Mouse (Mus musculus) kidney, embryonic 16.5 days (tissue): ENCODE data around the gene Togaram1. TPM values are rescaled to one million over a fixed set of nuclear protein-coding genes. Genes with fewer than 3 reads are reported as not detected.

Experiments
- ATAC-seq: fragments of 200-750 bp; cut with Nextera tagmentation; 2 replicates; pipeline ENCODE4 v1.8.0; 2017; ENCODE audit warnings: moderate TSS enrichment; ENCODE audit not compliant: low FRiP score, low TSS enrichment
- H3K27ac ChIP-seq: fragments of 300-500 bp; sonication (generic); 2 replicates; pipeline ENCODE4 v1.5.1; 2014; ENCODE audit warnings: low read length
- H3K27me3 ChIP-seq: fragments of 300-500 bp; sonication (generic); 2 replicates; pipeline ENCODE4 v1.6.1; 2014; ENCODE audit warnings: low read length, control low read depth, mixed read lengths; ENCODE audit not compliant: insufficient read depth
- H3K36me3 ChIP-seq: fragments of 300-500 bp; sonication (generic); 2 replicates; pipeline ENCODE4 v1.6.1; 2014; ENCODE audit warnings: low read length, control low read depth, mixed read lengths; ENCODE audit not compliant: insufficient read depth
- H3K4me1 ChIP-seq: fragments of 300-500 bp; sonication (generic); 2 replicates; pipeline ENCODE4 v1.6.1; 2014; ENCODE audit warnings: low read length, control low read depth, mixed read lengths; ENCODE audit not compliant: insufficient read depth
- H3K4me2 ChIP-seq: fragments of 300-500 bp; sonication (generic); replicated peaks from 2 replicates; pipeline ENCODE4 v1.6.1; 2014; ENCODE audit warnings: low read depth, low read length
- H3K4me3 ChIP-seq: fragments of 300-500 bp; sonication (generic); 2 replicates; pipeline ENCODE4 v1.5.1; 2014; ENCODE audit warnings: mild to moderate bottlenecking, low read length
- H3K9ac ChIP-seq: fragments of 300-500 bp; sonication (generic); replicated peaks from 2 replicates; pipeline ENCODE4 v1.6.1; 2014; ENCODE audit warnings: low read length
- H3K9me3 ChIP-seq: fragments of 300-500 bp; sonication (generic); 2 replicates; pipeline ENCODE4 v1.6.1; 2016; ENCODE audit warnings: low read length, control low read depth
- WGBS: fragments of 180-500 bp; shearing (Covaris S2); extraction: QIAGEN DNeasy Blood & Tissue Kit; methylation state at CpG from one replicate; pipeline ENCODE4 v1.1.7; 2014; 5-methylcytosine and 5-hydroxymethylcytosine counted together
- polyA plus RNA-seq: library from polyadenylated mRNA; unstranded; fragments of >200 nt; fragmentation: Nextera tagmentation; extraction: Ambion mirVana; gene quantifications from 2 replicates; pipeline ENCODE4 v1.2.1, GENCODE M21; 2015

Togaram1 gene
- polyA plus RNA-seq, 1 experiment from 2014 or later = 28.7 TPM

DNA sequence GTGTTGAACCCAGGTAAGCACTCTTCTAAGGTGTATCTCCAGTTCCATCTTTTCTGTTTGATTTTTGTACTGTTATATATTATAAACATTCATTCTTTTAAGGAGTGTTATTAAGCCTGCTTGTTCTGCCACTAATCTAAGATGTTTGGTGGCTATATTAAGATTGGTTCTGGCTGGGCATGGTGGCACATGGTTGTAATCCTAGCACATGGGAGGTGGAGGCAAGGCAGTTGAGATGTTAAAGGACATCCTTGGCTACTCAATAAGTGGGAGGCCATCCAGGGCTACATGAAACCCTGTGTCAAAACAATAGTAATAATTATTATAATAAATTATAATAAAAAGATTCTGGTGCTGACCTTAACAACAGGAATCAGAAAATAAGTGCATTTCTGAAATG is 5.8 kb downstream of the Togaram1 start:
- Histone ChIP-seq H3K4me3 (no peak overlapping the region), H3K4me1 (peaks cover 34% of the 10 kb centered on the region), H3K36me3 (no peaks in the 10 kb centered on the region), H3K4me2 (0 out of 2 replicates have a peak overlapping the region, but pooled peaks have one; percentile 21), H3K27ac (no peak overlapping the region), H3K9ac (no peak overlapping the region), H3K9me3 (no peaks in the 10 kb centered on the region), H3K27me3 (no peaks in the 10 kb centered on the region)
- ATAC-seq = no peak

DNA sequence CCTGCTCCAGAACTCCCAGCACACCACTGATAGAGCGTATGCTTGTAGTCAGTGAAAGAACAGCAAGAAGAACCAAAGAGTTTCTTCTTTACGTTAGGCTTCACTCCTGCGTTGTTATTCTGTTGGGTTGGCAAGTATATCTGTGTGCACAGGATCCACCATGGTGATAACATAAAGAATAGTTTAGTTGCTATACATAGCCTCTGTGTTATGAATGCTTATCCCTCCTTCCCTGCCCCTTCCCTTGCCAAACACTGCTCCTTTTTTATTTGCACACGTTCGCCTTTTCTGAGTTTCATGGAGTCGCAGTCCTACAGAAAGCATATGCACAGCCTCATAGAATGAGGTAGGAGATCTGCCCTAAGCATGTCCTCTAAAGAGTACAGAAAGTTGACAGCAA is 6.5 kb downstream of the Togaram1 start:
- Histone ChIP-seq H3K4me3 (no peak overlapping the region), H3K9ac (no peak overlapping the region), H3K4me1 (peaks cover 31% of the 10 kb centered on the region), H3K27ac (no peak overlapping the region), H3K27me3 (no peaks in the 10 kb centered on the region), H3K4me2 (no peak overlapping the region), H3K36me3 (no peaks in the 10 kb centered on the region), H3K9me3 (no peaks in the 10 kb centered on the region)
- WGBS = 84% methylated on average over 6 of the region's 6 CpGs
- no peak for ATAC-seq

DNA sequence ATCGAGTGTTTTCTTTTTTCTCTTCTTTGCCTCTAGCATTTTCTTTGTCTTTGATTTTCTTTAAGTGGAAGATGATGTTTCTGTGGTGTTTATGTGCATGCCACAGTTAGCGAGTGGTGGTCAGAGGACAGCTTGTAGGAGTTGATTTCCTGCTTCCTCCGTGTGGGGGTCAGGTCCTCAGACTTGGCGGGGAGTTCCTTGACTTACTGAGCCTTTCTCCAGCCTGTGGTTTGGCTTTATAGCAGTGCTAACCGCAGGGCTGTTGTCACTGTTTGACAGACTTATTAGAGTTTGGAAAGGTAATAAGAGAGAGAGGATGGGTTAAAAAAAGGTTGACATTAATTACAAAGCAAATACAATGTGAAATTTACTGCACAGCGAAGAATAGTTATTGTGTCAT is 10.0 kb downstream of the Togaram1 start:
- Histone ChIP-seq H3K4me3 (no peak overlapping the region), H3K4me2 (no peak overlapping the region), H3K9ac (no peak overlapping the region), H3K9me3 (no peaks in the 10 kb centered on the region), H3K4me1 (peaks cover 16% of the 10 kb centered on the region), H3K36me3 (peaks cover 20% of the 10 kb centered on the region; the same call in 1 of the 2 replicates), H3K27ac (no peak overlapping the region), H3K27me3 (no peaks in the 10 kb centered on the region)
- 18% methylated on average over 6 of the region's 6 CpGs for WGBS
- ATAC-seq = 0 out of 2 replicates have a peak, but pooled peaks have one; percentile 63

DNA sequence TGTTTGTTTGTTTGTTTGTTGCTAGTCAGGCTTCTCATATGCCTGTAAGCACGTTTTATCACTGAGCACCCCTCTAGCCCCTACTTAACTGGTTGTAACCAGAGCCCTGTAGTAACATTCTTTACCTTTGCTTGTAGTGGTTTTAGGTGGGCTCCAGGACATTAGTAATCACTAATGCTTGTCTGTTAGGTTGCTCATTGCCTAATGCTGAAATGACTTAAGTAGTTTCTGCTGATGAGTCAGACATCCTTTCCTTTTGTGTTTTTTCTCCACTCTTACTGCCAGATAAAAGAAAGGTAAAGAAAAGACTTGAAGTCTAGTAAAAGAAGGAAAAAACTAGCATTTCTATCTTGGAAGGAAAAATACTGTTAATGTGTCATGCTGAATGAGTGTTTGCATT is 10.6 kb downstream of the Togaram1 start:
- Histone ChIP-seq H3K4me2 (no peak overlapping the region), H3K9me3 (no peaks in the 10 kb centered on the region), H3K27me3 (no peaks in the 10 kb centered on the region), H3K9ac (no peak overlapping the region), H3K4me3 (no peak overlapping the region), H3K27ac (no peak overlapping the region), H3K4me1 (peaks cover 11% of the 10 kb centered on the region; the same call in 1 of the 2 replicates), H3K36me3 (peaks cover 22% of the 10 kb centered on the region; the same call in 1 of the 2 replicates)
- WGBS = 28% methylated on average over 1 of the region's 1 CpGs
- ATAC-seq = no peak

DNA sequence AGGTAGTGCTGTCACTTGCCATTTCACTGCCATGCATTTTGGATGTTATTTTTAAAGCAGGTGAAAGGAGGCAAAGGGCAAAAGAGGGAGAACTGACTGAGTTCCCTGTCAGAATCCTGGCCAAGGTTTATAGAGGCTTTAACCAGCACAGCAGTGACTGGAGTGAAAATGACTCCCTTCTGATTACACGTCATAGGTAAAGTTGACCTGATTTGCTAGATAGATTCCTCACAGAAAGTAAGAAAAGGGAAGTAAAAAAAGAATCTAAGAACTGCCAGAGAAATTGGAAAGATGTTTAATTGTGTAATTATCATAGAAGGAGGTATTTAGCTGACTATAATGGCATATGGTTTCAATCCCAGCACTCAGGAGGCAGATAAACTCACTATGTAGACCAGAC is 11.9 kb downstream of the Togaram1 start:
- no peaks in the 10 kb centered on the region for H3K27me3 ChIP-seq
- H3K36me3 ChIP-seq = peaks cover 26% of the 10 kb centered on the region
- no peak overlapping the region for H3K9ac ChIP-seq
- WGBS = 92% methylated on average over 1 of the region's 1 CpGs
- H3K4me2 ChIP-seq = no peak overlapping the region
- no peak for ATAC-seq
- peaks cover 8% of the 10 kb centered on the region; the same call in 1 of the 2 replicates for H3K4me1 ChIP-seq
- no peak overlapping the region for H3K27ac ChIP-seq
- no peak overlapping the region for H3K4me3 ChIP-seq
- H3K9me3 ChIP-seq = no peaks in the 10 kb centered on the region

DNA sequence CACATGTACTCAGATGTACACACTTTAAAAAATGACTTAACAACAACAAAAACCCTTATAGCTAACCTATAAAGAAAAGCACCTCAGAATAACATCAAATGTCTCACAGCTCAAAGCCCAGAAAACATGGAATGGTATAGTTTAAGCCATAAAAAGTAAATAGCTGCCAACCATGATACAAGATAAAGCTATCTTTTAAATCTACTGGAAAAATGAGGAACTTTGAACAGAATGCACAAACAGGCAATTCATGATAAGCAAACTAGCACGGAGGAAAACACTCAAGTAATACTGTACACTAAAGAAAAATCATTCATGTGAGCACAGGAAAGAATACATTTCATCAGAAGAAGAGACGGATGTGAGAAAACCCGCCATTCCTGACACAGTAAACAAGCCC is 42.1 kb downstream of the Togaram1 start:
- H3K4me1 ChIP-seq = no peaks in the 10 kb centered on the region
- H3K4me3 ChIP-seq = no peak overlapping the region
- no peak overlapping the region for H3K27ac ChIP-seq
- no peaks in the 10 kb centered on the region for H3K27me3 ChIP-seq
- no peak for ATAC-seq
- no peaks in the 10 kb centered on the region for H3K9me3 ChIP-seq
- no peak overlapping the region for H3K9ac ChIP-seq
- H3K36me3 ChIP-seq = peaks cover 53% of the 10 kb centered on the region
- 92% methylated on average over 3 of the region's 3 CpGs for WGBS
- H3K4me2 ChIP-seq = no peak overlapping the region

DNA sequence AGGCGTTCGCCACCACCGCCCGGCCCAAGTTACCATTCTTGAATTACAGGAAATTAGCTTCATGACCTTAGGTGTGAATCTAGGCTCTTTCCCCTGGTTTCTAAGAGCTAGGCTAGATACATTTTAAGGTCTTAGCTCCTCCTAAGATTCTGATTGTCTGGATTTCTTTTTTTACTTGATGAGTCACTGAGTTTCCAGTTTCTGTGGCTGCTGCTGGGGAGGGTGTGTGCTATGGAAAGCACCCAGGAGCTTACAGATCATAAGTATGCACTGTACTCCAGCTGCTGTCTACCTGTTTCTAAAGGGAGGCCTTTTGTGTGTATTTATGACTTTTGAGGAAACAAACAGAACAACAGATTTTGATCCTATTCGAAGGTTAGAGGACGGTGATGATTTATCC is 57.2 kb downstream of the Togaram1 start:
- Histone ChIP-seq H3K27ac (no peak overlapping the region), H3K4me3 (no peak overlapping the region), H3K4me2 (no peak overlapping the region), H3K9ac (no peak overlapping the region), H3K9me3 (0 out of 2 replicates have a peak, but pooled peaks cover 3% of the 10 kb centered on the region), H3K27me3 (no peaks in the 10 kb centered on the region), H3K36me3 (peaks cover 16% of the 10 kb centered on the region; the same call in 1 of the 2 replicates), H3K4me1 (no peaks in the 10 kb centered on the region)
- ATAC-seq = no peak
- WGBS = 95% methylated on average over 6 of the region's 6 CpGs

DNA sequence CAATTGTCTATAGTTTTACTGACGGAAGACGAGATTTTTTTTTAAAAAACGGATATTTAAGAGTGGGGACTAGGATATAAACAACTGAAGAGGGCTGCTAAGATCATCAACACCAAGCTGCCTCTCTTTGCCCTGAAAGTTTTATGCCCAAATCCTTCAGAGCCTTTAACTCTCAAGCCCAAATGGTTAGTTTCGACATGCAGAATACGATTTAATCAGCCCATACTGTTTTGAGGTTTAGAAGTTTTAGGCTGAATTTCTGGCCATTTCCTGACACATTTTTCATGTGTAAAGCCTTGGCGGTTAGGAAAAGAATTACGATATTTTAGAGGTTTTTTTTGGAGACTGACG is 70.2 kb downstream of the Togaram1 start:
- Histone ChIP-seq H3K4me1 (peaks cover 7% of the 10 kb centered on the region), H3K4me3 (peak overlapping the region; percentile 94), H3K9ac (peak overlapping the region; percentile 95; the same call in 1 of the 2 replicates), H3K4me2 (peak overlapping the region; percentile 86), H3K9me3 (0 out of 2 replicates have a peak, but pooled peaks cover 2% of the 10 kb centered on the region), H3K36me3 (no peaks in the 10 kb centered on the region), H3K27ac (0 out of 2 replicates have a peak overlapping the region, but pooled peaks have one; percentile 8), H3K27me3 (no peaks in the 10 kb centered on the region)
- WGBS = 47% methylated on average over 8 of the region's 8 CpGs
- no peak; the same call in 1 of the 2 replicates for ATAC-seq

DNA sequence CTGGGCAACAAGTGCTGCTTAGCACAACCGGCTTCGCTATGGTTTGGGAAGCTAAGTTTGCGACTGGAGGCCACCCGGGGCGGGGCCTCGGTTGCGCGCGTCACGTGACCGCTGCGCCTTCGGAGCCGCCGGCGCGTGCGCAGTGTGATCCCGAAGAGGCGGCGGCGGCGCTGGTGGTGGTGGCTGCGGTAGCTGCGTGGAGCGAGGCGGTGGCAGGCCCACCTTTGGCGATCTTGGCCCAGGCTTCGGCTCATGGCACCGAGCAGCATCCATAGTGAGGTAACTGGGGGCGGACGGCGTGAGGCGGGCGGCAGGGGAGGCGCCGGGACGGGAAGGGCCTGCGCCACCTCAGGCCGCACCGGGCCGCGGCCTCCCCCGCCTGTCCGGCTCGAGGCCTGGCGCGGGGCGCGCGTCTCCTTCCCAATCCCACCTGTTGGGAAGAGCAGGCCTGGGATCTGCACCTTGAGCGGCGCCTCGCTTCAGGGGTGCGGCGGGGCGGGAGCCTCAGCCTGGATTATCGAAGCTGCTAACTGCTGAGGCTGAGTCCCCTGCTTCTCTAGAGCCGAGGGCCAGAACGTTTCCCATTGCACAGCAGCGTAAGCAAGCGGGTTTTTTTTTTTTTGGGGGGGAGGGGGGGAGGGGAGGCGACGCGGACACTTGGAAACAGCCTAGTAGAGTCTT is 70.7 kb downstream of the Togaram1 start, which contains the start of gene Prpf39:
TSS of gene Prpf39 (plus strand) at position 144 of the 681 bp plus-strand sequence.
- ATAC-seq = peak; percentile 95

DNA sequence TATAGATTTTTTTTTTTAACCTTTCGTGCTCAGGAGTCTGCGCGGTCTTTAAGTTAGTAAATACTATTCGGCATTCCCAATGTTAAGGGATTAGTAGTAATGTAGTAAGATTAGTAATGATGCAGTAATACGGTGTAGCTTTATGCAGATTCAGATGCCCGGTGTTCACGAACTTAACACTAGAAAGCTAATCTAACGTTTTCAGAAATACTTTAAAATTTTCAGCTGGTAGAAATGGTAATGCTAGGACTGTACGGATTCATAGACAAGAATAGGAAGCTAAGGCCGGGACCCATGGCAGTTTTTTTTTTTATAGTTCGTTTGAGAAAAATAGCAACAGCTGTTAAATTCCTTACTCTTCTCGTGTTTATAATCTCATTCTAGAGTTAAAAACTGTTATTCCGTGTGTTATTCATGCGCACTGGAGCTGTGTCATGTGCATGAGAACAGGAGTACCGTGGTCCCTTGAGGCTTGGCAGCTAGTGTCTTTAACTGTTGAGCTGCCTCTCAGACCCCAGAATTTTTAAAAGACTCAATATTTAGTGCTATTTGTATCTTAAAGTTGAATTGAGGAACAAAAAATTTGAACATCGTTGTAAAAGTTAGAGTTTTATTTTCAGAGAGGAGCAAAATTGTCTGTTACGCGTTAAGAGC is 71.4 kb downstream of the Togaram1 start:
- no peaks in the 10 kb centered on the region for H3K36me3 ChIP-seq
- no peak; the same call in 1 of the 2 replicates for ATAC-seq
- peak overlapping the region; percentile 95 for H3K9ac ChIP-seq
- H3K4me3 ChIP-seq = peak overlapping the region; percentile 94
- peak overlapping the region; percentile 86 for H3K4me2 ChIP-seq
- no peaks in the 10 kb centered on the region for H3K27me3 ChIP-seq
- 12% methylated on average over 18 of the region's 18 CpGs for WGBS
- H3K4me1 ChIP-seq = peaks cover 7% of the 10 kb centered on the region
- 0 out of 2 replicates have a peak, but pooled peaks cover 2% of the 10 kb centered on the region for H3K9me3 ChIP-seq
- no peak overlapping the region; the same call in 1 of the 2 replicates for H3K27ac ChIP-seq

More for the DNA sequence above, 70.7 kb downstream of the Togaram1 start, which contains the start of gene Prpf39:
- H3K4me3 ChIP-seq = peak within 1 kb of the TSS; percentile 94
- H3K27me3 ChIP-seq = no peaks in the 10 kb centered on the region
- peaks cover 7% of the 10 kb centered on the region for H3K4me1 ChIP-seq
- no peaks in the 10 kb centered on the region for H3K36me3 ChIP-seq
- WGBS = under 1% methylated on average over 53 of the region's 65 CpGs
- H3K9ac ChIP-seq = peak within 1 kb of the TSS; percentile 95
- H3K4me2 ChIP-seq = peak within 1 kb of the TSS; percentile 86
- H3K27ac ChIP-seq = peak within 1 kb of the TSS; percentile 85
- H3K9me3 ChIP-seq = 0 out of 2 replicates have a peak, but pooled peaks cover 2% of the 10 kb centered on the region
